Mouse (Mus musculus): Measurements from ENCODE around the gene Bri3.

The Bri3 gene

GRCm38 (mm10) chr5:144263082-144263481, 18.8 kb downstream of the Bri3 start:
- DNase-seq (ENCODE audit: low read depth, low spot score), result no peak

GRCm38 (mm10) chr5:144263496-144263895, 19.3 kb downstream of the Bri3 start:
- no peak for DNase-seq (ENCODE audit: low read depth, low spot score)

GRCm38 (mm10) chr5:144267535-144268241, 23.5 kb downstream of the Bri3 start:
- DNase-seq (ENCODE audit: low read depth, low spot score), result no peak

- no peak for DNase-seq (ENCODE audit: low read depth, low spot score)
Observed at GRCm38 (mm10) chr5:144269926-144270325, 25.7 kb downstream of the Bri3 start.

GRCm38 (mm10) chr5:144270420-144270819, 26.2 kb downstream of the Bri3 start:
- DNase-seq (ENCODE audit: low read depth, low spot score), result no peak

- DNase-seq (ENCODE audit: low read depth, low spot score), result no peak
Observed at GRCm38 (mm10) chr5:144271118-144271517, 26.9 kb downstream of the Bri3 start.

- no peak for DNase-seq (ENCODE audit: low read depth, low spot score)
Observed at GRCm38 (mm10) chr5:144271772-144272171, 27.5 kb downstream of the Bri3 start.

GRCm38 (mm10) chr5:144274904-144275303, 30.7 kb downstream of the Bri3 start:
- DNase-seq (ENCODE audit: low read depth, low spot score), result no peak

- DNase-seq (ENCODE audit: low read depth, low spot score), result no peak
Observed at GRCm38 (mm10) chr5:144276898-144277630, 32.8 kb downstream of the Bri3 start.

- DNase-seq (ENCODE audit: low read depth, low spot score), result no peak
Observed at GRCm38 (mm10) chr5:144278374-144278960, 34.2 kb downstream of the Bri3 start.

GRCm38 (mm10) chr5:144279081-144279541, 34.9 kb downstream of the Bri3 start:
- no peak for DNase-seq (ENCODE audit: low read depth, low spot score)

GRCm38 (mm10) chr5:144279926-144280325, 35.7 kb downstream of the Bri3 start:
- no peak for DNase-seq (ENCODE audit: low read depth, low spot score)

GRCm38 (mm10) chr5:144282470-144283260, 38.4 kb downstream of the Bri3 start:
- DNase-seq (ENCODE audit: low read depth, low spot score), result no peak

GRCm38 (mm10) chr5:144283551-144284031, 39.4 kb downstream of the Bri3 start:
- DNase-seq (ENCODE audit: low read depth, low spot score), result no peak

- DNase-seq (ENCODE audit: low read depth, low spot score), result no peak
Observed at GRCm38 (mm10) chr5:144284599-144284998, 40.4 kb downstream of the Bri3 start.

GRCm38 (mm10) chr5:144286591-144287266, 42.5 kb downstream of the Bri3 start:
- no peak for DNase-seq (ENCODE audit: low read depth, low spot score)

- DNase-seq (ENCODE audit: low read depth, low spot score), result no peak
Observed at GRCm38 (mm10) chr5:144287267-144287820, 43.1 kb downstream of the Bri3 start.

- no peak for DNase-seq (ENCODE audit: low read depth, low spot score)
Observed at GRCm38 (mm10) chr5:144288391-144288790, 44.2 kb downstream of the Bri3 start.

GRCm38 (mm10) chr5:144289769-144290440, 45.7 kb downstream of the Bri3 start:
- peak; percentile 82 for DNase-seq (ENCODE audit: low read depth, low spot score)

GRCm38 (mm10) chr5:144294908-144295307, 50.7 kb downstream of the Bri3 start:
- DNase-seq (ENCODE audit: low read depth, low spot score), result no peak
